ENCODE assay signal across 10 mouse cellular contexts in the genomic region with DNA sequence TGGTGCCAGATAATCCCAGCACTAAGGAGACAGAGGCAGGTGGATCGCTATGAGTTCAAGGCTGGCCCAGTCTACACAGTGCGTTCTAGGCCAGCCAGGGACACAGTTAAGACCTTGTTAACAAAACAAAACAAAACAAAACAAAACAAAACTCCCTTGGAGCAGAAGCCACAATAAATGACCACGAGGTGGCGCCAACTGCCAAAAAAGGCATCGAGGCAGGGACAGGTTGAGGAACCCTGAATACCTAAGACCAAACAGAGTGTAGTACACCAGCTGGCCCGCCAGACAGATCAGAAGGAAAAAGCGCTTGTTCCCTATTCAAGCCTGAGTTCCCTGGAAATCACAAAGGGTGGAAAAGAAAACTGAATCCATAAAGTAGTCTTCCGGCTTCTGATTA. TPM values are rescaled to one million over a fixed set of nuclear protein-coding genes. Genes with fewer than 3 reads are reported as not detected.
DNase-seq lines count a peak whose midpoint lies in the region; ATAC-seq and TF ChIP-seq lines count a peak whose summit lies in the region.
"Had no signal": no experiment of that assay in that cellular context is flagged by ENCODE, and none has a peak within 500 bp of the region (broad histone marks: within the 10 kb centered on the region; RNA-seq: fewer than 3 reads in every experiment).

No protein-coding gene starts in this region.

- ATAC-seq in hindbrain, embryonic 16.5 days, result 0 out of 2 replicates have a peak, but pooled peaks have one; percentile 43

- TF ChIP-seq POLR2A in bone marrow macrophage, adult 2 months (IDR thresholded peaks at IDR 0.05; ENCODE audit: borderline replicate concordance, low read depth, low read length), result no peak
- TF ChIP-seq POLR2A in embryonic fibroblast, embryonic 13.5 days (IDR thresholded peaks at IDR 0.05; ENCODE audit: low read depth, low read length), result no peak

- no peak overlapping the region for H3ac ChIP-seq in C2C12 (ENCODE audit: control insufficient read depth, insufficient read length, low read depth)

- H3K36me3 ChIP-seq in C2C12 (ENCODE audit: control insufficient read depth, insufficient read depth), result peaks cover 63% of the 10 kb centered on the region
- H3K36me3 ChIP-seq in hindbrain, embryonic 16.5 days (ENCODE audit: control insufficient read depth, insufficient read depth, low read length), result no peaks in the 10 kb centered on the region

- no peak overlapping the region for H3K4me2 ChIP-seq in hindbrain, embryonic 16.5 days (ENCODE audit: low read length)
- H3K4me2 ChIP-seq: stomach, embryonic 15.5 days had no signal

- H3K4me3 ChIP-seq in C2C12 (ENCODE audit: insufficient read depth, poor library complexity, severe bottlenecking), result no peak overlapping the region
- H3K4me3 ChIP-seq in bone marrow macrophage, adult 2 months (ENCODE audit: insufficient read depth, low read length), result no peak overlapping the region
- no peak overlapping the region for H3K4me3 ChIP-seq in embryonic fibroblast, embryonic 13.5 days (ENCODE audit: insufficient read depth, low read length)
- H3K4me3 ChIP-seq in hindbrain, embryonic 16.5 days (ENCODE audit: low read length), result no peak overlapping the region
- H3K4me3 ChIP-seq: stomach, embryonic 15.5 days had no signal

- no peak overlapping the region for H3K9ac ChIP-seq in hindbrain, embryonic 16.5 days (ENCODE audit: low read depth, low read length)
- H3K9ac ChIP-seq: stomach, embryonic 15.5 days had no signal

- H3K4me1 ChIP-seq in bone marrow macrophage, adult 2 months (ENCODE audit: control insufficient read depth, insufficient read depth, low read length), result peaks cover 12% of the 10 kb centered on the region
- H3K4me1 ChIP-seq in embryonic fibroblast, embryonic 13.5 days (ENCODE audit: control insufficient read depth, insufficient read depth, low read length), result peaks cover 13% of the 10 kb centered on the region
- H3K4me1 ChIP-seq in hindbrain, embryonic 16.5 days (ENCODE audit: control insufficient read depth, insufficient read depth, low read depth, low read length), result peaks cover 12% of the 10 kb centered on the region

- no peak overlapping the region for H3K27ac ChIP-seq in bone marrow macrophage, adult 2 months (ENCODE audit: insufficient read depth, low read depth, low read length)
- no peak overlapping the region for H3K27ac ChIP-seq in embryonic fibroblast, embryonic 13.5 days (ENCODE audit: insufficient read depth, low read length)
- H3K27ac ChIP-seq in hindbrain, embryonic 16.5 days (ENCODE audit: low read depth, low read length), result no peak overlapping the region
- H3K27ac ChIP-seq: stomach, embryonic 15.5 days had no signal

- H3K79me3 ChIP-seq in C2C12 (ENCODE audit: low read depth), result peaks cover 52% of the 10 kb centered on the region

- H3K27me3 ChIP-seq in C2C12 (ENCODE audit: control insufficient read depth, insufficient read depth, insufficient read length), result no peaks in the 10 kb centered on the region
- H3K27me3 ChIP-seq in hindbrain, embryonic 16.5 days (replicated peaks; ENCODE audit: control insufficient read depth, insufficient read depth, low read length), result no peaks in the 10 kb centered on the region
- H3K27me3 ChIP-seq: stomach, embryonic 15.5 days had no signal

- peaks cover 74% of the 10 kb centered on the region for H3K79me2 ChIP-seq in C2C12 (ENCODE audit: control insufficient read depth, insufficient read depth)

- peak; percentile 2 for TF ChIP-seq CTCF in C2C12 (IDR thresholded peaks at IDR 0.05; ENCODE audit: control insufficient read depth, insufficient read depth, insufficient read length)
- peak; percentile 93 for TF ChIP-seq CTCF in bone marrow macrophage, adult 2 months (IDR thresholded peaks at IDR 0.05; ENCODE audit: low read depth, low read length)
- peak; percentile 72; the same call in 1 of the 2 replicates for TF ChIP-seq CTCF in embryonic fibroblast, embryonic 13.5 days (IDR thresholded peaks at IDR 0.05; ENCODE audit: borderline replicate concordance, insufficient read depth, low read length)

- DNase-seq in adrenal gland, adult (ENCODE audit: inconsistent age in 2 of 2, low spot score in 1 of 2), result peak; percentile 69 to 89
- DNase-seq in adrenal gland, adult 8-10 months, result no peak
- DNase-seq in lung, adult 18-20 months, result peak; percentile 67 to 77
- peak; percentile 71 for DNase-seq in retina, embryonic 14.5 days (ENCODE audit: low spot score)

- 17% methylated on average over 8 of the region's 8 CpGs for WGBS in hindbrain, embryonic 16.5 days

- no peaks in the 10 kb centered on the region for H3K9me3 ChIP-seq in hindbrain, embryonic 16.5 days (ENCODE audit: control insufficient read depth, low read length)
- H3K9me3 ChIP-seq: stomach, embryonic 15.5 days had no signal

TF ChIP-seq in C2C12, 6 proteins besides CTCF, POLR2A, EP300 and RAD21:
- TF ChIP-seq CEBPB (IDR thresholded peaks at IDR 0.05; ENCODE audit: low read depth) (no peak), MYOG (IDR thresholded peaks at IDR 0.05; ENCODE audit: control insufficient read depth, extremely low read depth, insufficient read length) (no peak), MAX (IDR thresholded peaks at IDR 0.05) (no peak), MYOD1 (IDR thresholded peaks at IDR 0.05; ENCODE audit: control insufficient read depth, insufficient read length, low read depth) (no peak), USF1 (IDR thresholded peaks at IDR 0.05; ENCODE audit: low read depth) (no peak), FOSL1 (IDR thresholded peaks at IDR 0.05; ENCODE audit: insufficient read depth, low read length, poor library complexity, severe bottlenecking) (no peak)

RNA-seq across cellular contexts. Expression of a gene that starts 5.2 kb away (rescaled TPM):
- 10 to 100 TPM; 24.5 to 40.0 (median 33.1) TPM for total RNA-seq in adrenal gland, adult 8-10 months (2022)
- 40.6 TPM for polyA plus RNA-seq in C2C12 (2012; fragmentation: generic; extraction: Trizol)
- 3.4 and 4.7 TPM in 2 replicates for polyA plus RNA-seq in bone marrow macrophage, adult 2 months (2012; ENCODE audit: insufficient read depth, insufficient read length, missing spikeins)
- polyA plus RNA-seq in embryonic fibroblast, embryonic 13.5 days (2011; ENCODE audit: insufficient read length, low read depth, missing spikeins), result 45.9 and 49.1 TPM in 2 replicates
- 27.1 and 28.7 TPM in 2 replicates for polyA plus RNA-seq in hindbrain, embryonic 16.5 days (2015; fragmentation: Nextera tagmentation; extraction: Ambion mirVana)

RNA-seq across cellular contexts. Expression of a gene that starts 9.5 kb away (rescaled TPM):
- total RNA-seq in adrenal gland, adult 8-10 months (2022), result 10 to 100 TPM; 18.2 to 41.0 (median 33.3) TPM
- 19.9 TPM for polyA plus RNA-seq in C2C12 (2012; fragmentation: generic; extraction: Trizol)
- polyA plus RNA-seq in bone marrow macrophage, adult 2 months (2012; ENCODE audit: insufficient read depth, insufficient read length, missing spikeins), result 13.8 and 15.3 TPM in 2 replicates
- polyA plus RNA-seq in embryonic fibroblast, embryonic 13.5 days (2011; ENCODE audit: insufficient read length, low read depth, missing spikeins), result 20.7 and 21.2 TPM in 2 replicates
- 34.7 and 35.0 TPM in 2 replicates for polyA plus RNA-seq in hindbrain, embryonic 16.5 days (2015; fragmentation: Nextera tagmentation; extraction: Ambion mirVana)

RNA-seq across cellular contexts. Expression of a gene that starts 11.6 kb away (rescaled TPM):
- total RNA-seq in adrenal gland, adult 8-10 months (2022), result 10 to 100 TPM; 12.7 to 21.5 (median 18.0) TPM
- 63.0 TPM for polyA plus RNA-seq in C2C12 (2012; fragmentation: generic; extraction: Trizol)
- 29.6 and 40.2 TPM in 2 replicates for polyA plus RNA-seq in bone marrow macrophage, adult 2 months (2012; ENCODE audit: insufficient read depth, insufficient read length, missing spikeins)
- polyA plus RNA-seq in embryonic fibroblast, embryonic 13.5 days (2011; ENCODE audit: insufficient read length, low read depth, missing spikeins), result 20.4 and 21.6 TPM in 2 replicates
- 45.6 and 49.9 TPM in 2 replicates for polyA plus RNA-seq in hindbrain, embryonic 16.5 days (2015; fragmentation: Nextera tagmentation; extraction: Ambion mirVana)

RNA-seq across cellular contexts. Expression of a gene that starts 16.8 kb away (rescaled TPM):
- total RNA-seq in adrenal gland, adult 8-10 months (2022), result under 1 TPM in 3 of 4 experiments, not detected in 1; 0.42 to 0.71 (median 0.62) TPM
- polyA plus RNA-seq in C2C12 (2012; fragmentation: generic; extraction: Trizol), result not detected
- polyA plus RNA-seq in bone marrow macrophage, adult 2 months (2012; ENCODE audit: insufficient read depth, insufficient read length, missing spikeins), result not detected in 2 replicates
- not detected in 2 replicates for polyA plus RNA-seq in embryonic fibroblast, embryonic 13.5 days (2011; ENCODE audit: insufficient read length, low read depth, missing spikeins)
- not detected in 2 replicates for polyA plus RNA-seq in hindbrain, embryonic 16.5 days (2015; fragmentation: Nextera tagmentation; extraction: Ambion mirVana)
- polyA plus RNA-seq: heart, embryonic 14.5 days had no signal

RNA-seq across cellular contexts. Expression of a gene that starts 50.7 kb away (rescaled TPM):
- 100 to 1,000 TPM in 2 of 4 experiments, 10 to 100 TPM in 2; 72.8 to 122 (median 105) TPM for total RNA-seq in adrenal gland, adult 8-10 months (2022)
- polyA plus RNA-seq in C2C12 (2012; fragmentation: generic; extraction: Trizol), result 34.0 TPM
- 14.2 and 18.5 TPM in 2 replicates for polyA plus RNA-seq in bone marrow macrophage, adult 2 months (2012; ENCODE audit: insufficient read depth, insufficient read length, missing spikeins)
- 43.1 and 49.4 TPM in 2 replicates for polyA plus RNA-seq in embryonic fibroblast, embryonic 13.5 days (2011; ENCODE audit: insufficient read length, low read depth, missing spikeins)
- 42.6 and 43.9 TPM in 2 replicates for polyA plus RNA-seq in hindbrain, embryonic 16.5 days (2015; fragmentation: Nextera tagmentation; extraction: Ambion mirVana)

Comparison
In these comparisons a context has a peak if more than half of its experiments do, and no peak if none do; other contexts are left out.
1. CTCF ChIP-seq: peak in every context shown above with its lines; median percentile 93 in bone marrow macrophage, adult 2 months; 72 in embryonic fibroblast, embryonic 13.5 days; 2 in C2C12.